Mouse (Mus musculus) liver, postnatal 0 days (tissue): Measurements from ENCODE around the gene Slc12a8. TPM values are rescaled to one million over a fixed set of nuclear protein-coding genes. Genes with fewer than 3 reads are reported as not detected.

ENCODE experiments used
- ATAC-seq: fragments of 200-750 bp; cut with Nextera tagmentation; 2 replicates; pipeline ENCODE4 v1.8.0; 2017; ENCODE audit warnings: mild to moderate bottlenecking, moderate library complexity
- DNase-seq: peaks from one replicate; pipeline ENCODE4 v3.0.0-alpha.2; 2016
- H3K27ac ChIP-seq: fragments of 300-500 bp; sonication (generic); 2 replicates; pipeline ENCODE4 v1.5.1; 2014; ENCODE audit warnings: antibody characterized with exemption, moderate library complexity, mild to moderate bottlenecking, low read depth
- H3K27me3 ChIP-seq: fragments of 300-500 bp; sonication (generic); 2 replicates; pipeline ENCODE4 v1.6.1; 2014; ENCODE audit warnings: low read length, control low read depth, mixed read lengths; ENCODE audit not compliant: insufficient read depth
- H3K36me3 ChIP-seq: fragments of 300-500 bp; sonication (generic); replicated peaks from 2 replicates; pipeline ENCODE4 v1.6.1; 2014; ENCODE audit warnings: mild to moderate bottlenecking, control low read depth, low read length, moderate library complexity, mixed read lengths; ENCODE audit not compliant: insufficient read depth
- H3K4me1 ChIP-seq: fragments of 300-500 bp; sonication (generic); 2 replicates; pipeline ENCODE4 v1.6.1; 2014; ENCODE audit warnings: antibody characterized with exemption, mild to moderate bottlenecking, control low read depth; ENCODE audit not compliant: insufficient read depth
- H3K4me2 ChIP-seq: fragments of 300-500 bp; sonication (generic); 2 replicates; pipeline ENCODE4 v1.6.1; 2014; ENCODE audit warnings: low read depth, mild to moderate bottlenecking, low read length, moderate library complexity, mixed read lengths
- H3K4me3 ChIP-seq: fragments of 300-500 bp; sonication (generic); 2 replicates; pipeline ENCODE4 v1.5.1; 2014; ENCODE audit warnings: low read depth, low read length
- H3K9ac ChIP-seq: fragments of 300-500 bp; sonication (generic); replicated peaks from 2 replicates; pipeline ENCODE4 v1.6.1; 2014; ENCODE audit warnings: mild to moderate bottlenecking, moderate library complexity
- H3K9me3 ChIP-seq: fragments of 300-500 bp; sonication (generic); 2 replicates; pipeline ENCODE4 v1.6.1; 2016; ENCODE audit warnings: mild to moderate bottlenecking, control low read depth, low read length, mixed read lengths
- CTCF ChIP-seq: sonication (generic); IDR thresholded peaks from 2 replicates; pipeline ENCODE4 v1.5.1; 2016; ENCODE audit warnings: antibody characterized with exemption, low read depth
- EP300 ChIP-seq: IDR thresholded peaks from 2 replicates; pipeline ENCODE4 v1.6.1; 2016; ENCODE audit warnings: antibody characterized with exemption, low read depth, mild to moderate bottlenecking
- WGBS: fragments of 180-500 bp; shearing (Covaris S2); extraction: QIAGEN DNeasy Blood & Tissue Kit; methylation state at CpG from one replicate; pipeline ENCODE4 v1.1.7; 2014; ENCODE audit not compliant: insufficient replicate concordance; 5-methylcytosine and 5-hydroxymethylcytosine counted together
- polyA plus RNA-seq: library from polyadenylated mRNA; unstranded; fragments of >200 nt; fragmentation: Nextera tagmentation; extraction: Ambion mirVana; gene quantifications from 2 replicates; pipeline ENCODE4 v1.2.1, GENCODE M21; 2015

The Slc12a8 gene
- polyA plus RNA-seq, 1 experiment from 2014 or later = 0.18 TPM

- 42% methylated on average over 3 of the region's 3 CpGs for WGBS
- Histone ChIP-seq H3K9me3 (no peaks in the 10 kb centered on the region), H3K4me2 (peak overlapping the region; percentile 96; the same call in 1 of the 2 replicates), H3K4me1 (peaks cover 52% of the 10 kb centered on the region), H3K27me3 (no peaks in the 10 kb centered on the region), H3K36me3 (no peaks in the 10 kb centered on the region), H3K9ac (no peak overlapping the region), H3K27ac (no peak overlapping the region), H3K4me3 (no peak overlapping the region)
- TF ChIP-seq CTCF (no peak), EP300 (no peak)
- DNase-seq (no peak), ATAC-seq (no peak)
Measured at GRCm38 (mm10) chr16:33687724-33688123, 170.6 kb downstream of the Slc12a8 start.

DNA sequence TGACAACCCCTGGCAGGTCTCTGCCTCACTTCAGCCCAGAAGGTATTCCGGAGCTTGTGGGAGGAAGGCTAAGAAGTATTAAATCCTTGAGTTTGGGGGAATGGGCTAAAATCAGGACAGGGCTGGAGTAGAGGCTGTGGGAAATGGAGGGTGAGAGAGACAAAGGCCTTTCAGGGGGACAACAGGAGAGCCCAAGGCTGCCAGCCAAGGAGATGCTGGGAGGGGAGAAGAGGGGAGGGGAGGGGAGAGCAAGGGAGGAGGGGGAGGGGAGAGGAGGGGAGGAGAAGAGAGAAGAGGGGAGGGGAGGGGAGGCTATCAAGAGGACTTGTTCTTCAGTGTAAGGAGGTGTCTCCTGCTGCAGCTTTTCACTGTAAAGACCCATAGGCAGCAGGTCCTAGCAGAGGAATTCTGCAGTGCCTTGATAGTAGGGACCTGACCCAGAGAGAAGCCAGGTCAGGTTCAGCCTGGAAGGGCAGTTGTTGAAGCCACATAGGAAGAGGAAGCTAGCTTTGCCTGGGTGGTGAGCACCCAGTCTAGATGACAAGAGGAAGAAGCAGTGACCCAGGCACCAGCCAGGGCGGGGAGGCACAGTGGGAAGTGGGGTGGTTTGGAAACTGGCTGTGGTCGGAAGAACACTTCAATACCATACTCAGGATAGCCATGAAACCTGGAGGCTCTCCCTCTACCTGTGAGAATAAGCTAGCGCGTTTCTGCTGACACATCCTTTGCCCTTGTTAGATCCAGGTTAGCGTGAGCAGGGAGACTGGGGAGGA lies 174.0 kb downstream of the Slc12a8 start:
- Histone ChIP-seq H3K4me2 (0 out of 2 replicates have a peak overlapping the region, but pooled peaks have one; percentile 19), H3K4me1 (peaks cover 49% of the 10 kb centered on the region), H3K27ac (peak overlapping the region; percentile 39; the same call in 1 of the 2 replicates), H3K36me3 (no peaks in the 10 kb centered on the region; the same call in 1 of the 2 replicates), H3K4me3 (no peak overlapping the region), H3K27me3 (no peaks in the 10 kb centered on the region), H3K9ac (no peak overlapping the region), H3K9me3 (no peaks in the 10 kb centered on the region)
- WGBS = 57% methylated on average over 6 of the region's 6 CpGs
- peak; percentile 64 for DNase-seq
- TF ChIP-seq CTCF (no peak), EP300 (no peak)
- ATAC-seq = no peak

DNA sequence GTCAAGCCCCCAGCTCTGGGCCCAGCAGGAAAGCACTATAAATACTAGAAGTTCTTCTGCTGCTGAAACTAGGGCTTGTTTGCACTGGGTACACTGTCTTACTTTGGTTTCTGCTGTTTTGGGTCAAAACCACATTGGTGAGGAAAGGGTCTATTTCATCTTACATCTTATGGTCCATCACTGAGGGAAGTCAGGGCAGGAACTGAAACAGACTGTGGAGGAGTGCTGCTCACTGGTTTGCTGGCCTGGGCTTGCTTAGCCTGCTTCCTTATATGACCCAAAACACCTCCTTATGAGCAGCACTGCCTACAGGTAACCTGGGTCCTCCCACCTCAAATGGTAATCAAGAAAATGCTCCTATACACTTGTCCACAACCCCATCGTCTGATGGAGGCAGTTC lies 176.4 kb downstream of the Slc12a8 start:
- H3K4me2 ChIP-seq = no peak overlapping the region
- no peak overlapping the region for H3K9ac ChIP-seq
- no peak overlapping the region for H3K27ac ChIP-seq
- no peaks in the 10 kb centered on the region; the same call in 1 of the 2 replicates for H3K36me3 ChIP-seq
- TF ChIP-seq CTCF (no peak), EP300 (no peak)
- H3K4me1 ChIP-seq = peaks cover 38% of the 10 kb centered on the region
- no peak for ATAC-seq
- no peaks in the 10 kb centered on the region for H3K9me3 ChIP-seq
- no peak overlapping the region for H3K4me3 ChIP-seq
- 93% methylated on average over 1 of the region's 1 CpGs for WGBS
- no peaks in the 10 kb centered on the region for H3K27me3 ChIP-seq
- DNase-seq = no peak

DNA sequence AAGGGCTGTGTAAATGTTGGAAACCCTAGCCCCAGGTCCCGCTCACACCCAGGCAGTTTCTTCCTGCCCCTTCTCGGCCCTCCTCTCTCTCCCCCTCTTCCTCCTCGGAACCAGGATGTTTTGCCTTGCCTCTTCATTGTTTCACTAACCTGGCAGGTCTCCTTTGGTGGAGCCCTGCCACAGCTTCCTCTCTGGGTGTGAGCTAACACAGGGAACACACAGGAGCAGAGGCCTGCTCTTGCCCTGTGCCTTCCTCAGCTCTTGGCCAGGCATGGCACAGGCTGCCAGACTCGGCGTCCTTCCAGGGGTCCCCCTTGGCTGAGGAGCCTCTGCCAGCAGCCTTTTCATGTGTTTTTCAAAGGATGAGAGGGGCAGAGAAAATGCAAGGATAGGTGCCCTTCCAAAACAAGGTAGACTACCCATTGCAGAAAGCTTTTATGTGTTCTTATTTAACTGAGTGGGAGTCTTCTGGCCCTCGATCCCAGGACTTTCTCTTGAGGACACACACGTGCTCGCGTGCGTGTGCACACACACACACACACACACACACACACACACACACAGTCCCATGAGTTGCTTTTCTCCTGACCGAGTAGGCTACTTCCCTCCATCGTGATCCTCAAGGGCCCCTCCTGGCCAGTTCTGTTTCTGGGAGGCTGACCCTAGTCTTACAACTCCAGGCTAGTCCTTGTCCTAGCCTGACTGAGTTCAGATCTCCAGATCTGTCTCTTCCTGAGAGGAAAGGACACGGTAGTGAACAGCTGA lies 179.9 kb downstream of the Slc12a8 start:
- TF ChIP-seq CTCF (no peak), EP300 (no peak)
- Histone ChIP-seq H3K4me2 (no peak overlapping the region), H3K9me3 (no peaks in the 10 kb centered on the region), H3K36me3 (no peaks in the 10 kb centered on the region; the same call in 1 of the 2 replicates), H3K4me1 (peaks cover 24% of the 10 kb centered on the region), H3K27me3 (no peaks in the 10 kb centered on the region), H3K27ac (no peak overlapping the region), H3K4me3 (no peak overlapping the region), H3K9ac (0 out of 2 replicates have a peak overlapping the region, but pooled peaks have one; percentile 8)
- WGBS = 57% methylated on average over 13 of the region's 13 CpGs
- no peak for ATAC-seq
- no peak for DNase-seq

GRCm38 (mm10) chr16:33697576-33698276 lies 180.6 kb downstream of the Slc12a8 start:
- no peaks in the 10 kb centered on the region for H3K9me3 ChIP-seq
- TF ChIP-seq EP300 = no peak
- no peak for TF ChIP-seq CTCF
- H3K4me2 ChIP-seq = no peak overlapping the region
- H3K27me3 ChIP-seq = no peaks in the 10 kb centered on the region
- H3K4me3 ChIP-seq = no peak overlapping the region
- H3K36me3 ChIP-seq = no peaks in the 10 kb centered on the region; the same call in 1 of the 2 replicates
- H3K4me1 ChIP-seq = peaks cover 19% of the 10 kb centered on the region
- H3K9ac ChIP-seq = 0 out of 2 replicates have a peak overlapping the region, but pooled peaks have one; percentile 8
- ATAC-seq (no peak), DNase-seq (no peak)
- peak overlapping the region; percentile 13; the same call in 1 of the 2 replicates for H3K27ac ChIP-seq
- 52% methylated on average over 9 of the region's 9 CpGs for WGBS
